Mouse (Mus musculus) olfactory bulb, adult 2 months (tissue): ENCODE results near the gene Pdcd4. TPM values are rescaled to one million over a fixed set of nuclear protein-coding genes. Genes with fewer than 3 reads are reported as not detected.

Experiments
- H3K27ac ChIP-seq: fragments of 200-500 bp; 2 replicates; pipeline ENCODE4 v1.5.1; 2012; ENCODE audit warnings: low read depth, low read length; ENCODE audit not compliant: insufficient read depth
- H3K4me1 ChIP-seq: fragments of 200-500 bp; 2 replicates; pipeline ENCODE4 v1.6.1; 2012; ENCODE audit warnings: low read length; ENCODE audit not compliant: control insufficient read depth, insufficient read depth
- H3K4me3 ChIP-seq: fragments of 200-500 bp; 2 replicates; pipeline ENCODE4 v1.5.1; 2012; ENCODE audit warnings: mild to moderate bottlenecking, low read depth, low read length, moderate library complexity; ENCODE audit not compliant: insufficient read depth
- CTCF ChIP-seq: fragments of 200-500 bp; IDR thresholded peaks from 2 replicates; pipeline ENCODE4 v1.5.1; 2012; ENCODE audit warnings: low read depth, mild to moderate bottlenecking, low read length, moderate library complexity; ENCODE audit not compliant: insufficient read depth
- POLR2A ChIP-seq: fragments of 200-500 bp; IDR thresholded peaks from 2 replicates; pipeline ENCODE4 v1.6.1; 2012; ENCODE audit warnings: mild to moderate bottlenecking, low read depth, low read length, moderate library complexity; ENCODE audit not compliant: insufficient read depth
- WGBS: fragments of 180-500 bp; shearing (Covaris S2); methylation state at CpG from one replicate; pipeline ENCODE4 v1.1.7; 2018; 5-methylcytosine and 5-hydroxymethylcytosine counted together
- polyA plus RNA-seq: library from polyadenylated mRNA; stranded (reverse); fragments of >200 nt; gene quantifications from 2 replicates; pipeline ENCODE4 v1.2.4, GENCODE M21; 2012; ENCODE audit warnings: low replicate concordance; ENCODE audit not compliant: missing spikeins, insufficient read depth, insufficient read length

Pdcd4 gene
- polyA plus RNA-seq, result not detected in 2 replicates

DNA sequence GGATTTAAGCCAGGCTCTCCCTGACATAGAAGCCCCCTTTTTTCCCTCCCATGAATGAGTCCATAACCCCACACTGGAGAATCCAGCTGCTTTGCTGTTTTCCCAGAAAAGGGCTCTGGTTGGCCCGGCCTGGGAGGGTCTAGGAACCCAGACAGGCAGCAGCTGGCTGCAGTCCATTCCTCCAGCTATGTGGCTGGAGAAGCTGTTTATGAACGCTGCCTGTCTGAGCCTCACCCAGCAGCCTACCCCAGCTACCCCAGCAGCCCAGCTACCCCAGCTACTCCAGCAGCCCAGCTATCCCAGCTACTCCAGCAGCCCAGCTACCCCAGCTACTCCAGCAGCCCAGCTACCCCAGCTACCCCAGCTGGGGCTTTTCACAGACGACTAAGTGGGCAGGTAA, at the start of gene Pdcd4:
Gene Pdcd4 (plus strand): TSS at position 171 of the 400 bp plus-strand sequence.
- WGBS, result 48% methylated on average over 3 of the region's 3 CpGs
- TF ChIP-seq CTCF (no peak), POLR2A (no peak)
- Histone ChIP-seq H3K4me1 (peaks cover 19% of the 10 kb centered on the region), H3K27ac (peak within 1 kb of the TSS; percentile 15; the same call in 1 of the 2 replicates), H3K4me3 (no peak within 1 kb of the TSS)

DNA sequence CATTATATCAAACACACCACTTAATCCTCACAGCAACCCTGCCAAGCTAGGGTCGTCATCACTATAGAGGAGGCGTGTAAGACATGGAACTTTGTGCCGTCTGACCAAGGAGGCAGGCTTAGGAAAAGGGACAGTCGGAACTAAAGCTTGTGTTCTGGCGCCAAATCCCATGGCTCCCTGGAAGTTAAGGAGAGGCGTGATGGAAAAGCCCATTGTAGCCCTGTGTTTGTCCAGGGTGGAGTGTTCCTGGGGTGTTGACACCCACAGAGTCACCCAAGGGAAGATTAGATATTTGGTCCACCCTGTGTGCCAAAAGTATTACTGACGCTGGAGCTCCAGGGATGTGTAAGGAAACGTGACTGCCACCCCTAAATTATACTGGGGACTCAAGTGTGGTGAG, 48.1 kb upstream of the Pdcd4 start:
- Histone ChIP-seq H3K4me3 (no peak overlapping the region), H3K4me1 (peaks cover under 1% of the 10 kb centered on the region), H3K27ac (no peak overlapping the region)
- WGBS, result 90% methylated on average over 8 of the region's 8 CpGs
- TF ChIP-seq POLR2A, result no peak

DNA sequence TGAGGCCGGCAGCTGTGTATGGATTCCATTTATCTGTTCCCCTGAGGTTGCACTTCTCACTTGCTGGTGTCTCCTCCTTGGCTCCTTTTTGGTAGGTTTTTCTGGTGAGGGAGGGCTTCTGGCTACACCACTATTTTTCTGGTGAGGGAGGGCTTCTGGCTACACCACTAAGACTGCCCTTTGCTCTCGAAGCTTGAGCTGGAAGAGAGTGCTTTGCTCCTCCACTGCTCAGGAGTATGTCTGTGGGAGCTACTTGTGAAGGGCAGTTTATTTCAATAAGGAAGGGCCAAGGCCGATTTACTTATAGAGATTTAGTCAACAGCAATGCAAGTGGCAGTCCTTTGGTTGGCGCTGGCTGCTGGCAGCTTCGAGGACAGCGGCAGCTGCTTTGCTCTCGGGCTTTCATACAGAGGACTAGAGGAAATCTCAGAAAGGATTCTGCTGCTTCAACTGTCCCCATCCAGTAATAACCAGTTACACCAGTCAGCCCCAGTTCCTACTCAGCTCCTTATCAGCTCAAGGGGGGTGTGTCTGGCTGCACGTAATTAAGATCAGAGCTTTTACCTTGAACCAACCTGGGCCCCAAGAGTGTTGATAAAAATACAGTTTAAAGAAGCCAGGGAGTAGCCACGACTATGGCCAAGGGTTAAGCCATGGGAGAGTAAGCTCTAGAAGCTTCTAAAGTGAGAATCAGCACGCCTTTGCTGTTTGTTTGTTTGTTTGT, 43.6 kb upstream of the Pdcd4 start:
- WGBS, result 68% methylated on average over 10 of the region's 10 CpGs
- H3K4me1 ChIP-seq, result peaks cover 31% of the 10 kb centered on the region
- TF ChIP-seq CTCF (no peak), POLR2A (no peak)
- H3K4me3 ChIP-seq, result no peak overlapping the region
- no peak overlapping the region for H3K27ac ChIP-seq

DNA sequence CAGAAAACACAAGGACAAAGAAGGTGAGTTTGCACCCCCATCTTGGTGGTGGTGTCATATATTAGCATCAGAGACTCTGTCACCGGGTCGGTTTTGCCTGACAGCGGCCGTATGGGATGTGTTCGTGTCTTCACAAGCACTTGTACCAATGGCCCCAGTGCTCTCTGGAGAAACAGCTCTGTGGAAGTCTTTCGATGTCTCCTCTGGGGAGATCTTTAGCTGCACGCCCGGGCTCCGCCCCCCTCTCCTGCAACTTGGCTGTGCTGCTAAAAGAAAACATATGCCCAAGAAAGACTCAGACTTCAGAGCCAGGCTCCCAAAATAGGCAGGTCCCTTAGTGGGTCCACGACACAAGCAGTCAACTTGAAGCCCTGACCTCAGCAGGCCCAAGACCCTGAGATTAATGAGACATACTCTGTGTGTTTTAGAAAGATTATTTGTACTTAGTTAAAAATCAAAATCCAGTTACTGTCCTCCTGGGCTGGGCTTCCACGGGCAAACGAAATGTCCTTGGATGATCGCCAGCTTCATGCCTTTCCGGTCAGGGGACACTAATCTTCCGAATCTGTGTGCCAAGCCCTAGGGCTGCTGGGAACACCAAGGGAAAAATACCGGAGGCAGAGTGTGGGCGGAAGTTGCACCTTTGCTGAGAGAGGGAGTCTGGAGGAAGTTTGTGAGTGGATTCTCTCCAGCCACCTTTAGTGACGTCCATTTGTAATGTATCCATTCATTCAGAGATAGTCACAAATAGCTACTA, 41.7 kb upstream of the Pdcd4 start:
- Histone ChIP-seq H3K27ac (no peak overlapping the region), H3K4me1 (peaks cover 39% of the 10 kb centered on the region), H3K4me3 (no peak overlapping the region)
- TF ChIP-seq CTCF (no peak), POLR2A (no peak)
- 41% methylated on average over 18 of the region's 18 CpGs for WGBS

DNA sequence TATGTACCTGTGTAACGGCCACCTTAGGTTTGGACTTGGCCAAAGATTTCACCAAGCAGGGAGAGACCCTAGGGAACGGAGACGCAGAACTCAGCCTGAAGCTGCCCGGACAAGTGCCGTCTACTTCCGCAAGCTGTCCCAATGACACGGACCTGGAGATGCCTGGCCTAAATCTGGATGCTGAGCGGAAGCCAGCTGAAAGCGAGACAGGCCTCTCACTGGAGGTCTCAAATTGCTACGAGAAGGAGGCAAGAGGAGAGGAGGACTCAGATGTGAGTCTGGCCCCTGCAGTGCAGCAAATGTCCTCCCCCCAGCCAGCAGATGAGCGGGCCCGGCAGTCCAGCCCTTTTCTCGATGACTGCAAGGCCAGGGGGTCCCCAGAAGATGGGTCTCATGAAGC, 40.7 kb upstream of the Pdcd4 start:
- 64% methylated on average over 13 of the region's 13 CpGs for WGBS
- peaks cover 45% of the 10 kb centered on the region for H3K4me1 ChIP-seq
- H3K4me3 ChIP-seq, result no peak overlapping the region
- peak overlapping the region; percentile 74 for H3K27ac ChIP-seq
- no peak for TF ChIP-seq CTCF
- no peak for TF ChIP-seq POLR2A

DNA sequence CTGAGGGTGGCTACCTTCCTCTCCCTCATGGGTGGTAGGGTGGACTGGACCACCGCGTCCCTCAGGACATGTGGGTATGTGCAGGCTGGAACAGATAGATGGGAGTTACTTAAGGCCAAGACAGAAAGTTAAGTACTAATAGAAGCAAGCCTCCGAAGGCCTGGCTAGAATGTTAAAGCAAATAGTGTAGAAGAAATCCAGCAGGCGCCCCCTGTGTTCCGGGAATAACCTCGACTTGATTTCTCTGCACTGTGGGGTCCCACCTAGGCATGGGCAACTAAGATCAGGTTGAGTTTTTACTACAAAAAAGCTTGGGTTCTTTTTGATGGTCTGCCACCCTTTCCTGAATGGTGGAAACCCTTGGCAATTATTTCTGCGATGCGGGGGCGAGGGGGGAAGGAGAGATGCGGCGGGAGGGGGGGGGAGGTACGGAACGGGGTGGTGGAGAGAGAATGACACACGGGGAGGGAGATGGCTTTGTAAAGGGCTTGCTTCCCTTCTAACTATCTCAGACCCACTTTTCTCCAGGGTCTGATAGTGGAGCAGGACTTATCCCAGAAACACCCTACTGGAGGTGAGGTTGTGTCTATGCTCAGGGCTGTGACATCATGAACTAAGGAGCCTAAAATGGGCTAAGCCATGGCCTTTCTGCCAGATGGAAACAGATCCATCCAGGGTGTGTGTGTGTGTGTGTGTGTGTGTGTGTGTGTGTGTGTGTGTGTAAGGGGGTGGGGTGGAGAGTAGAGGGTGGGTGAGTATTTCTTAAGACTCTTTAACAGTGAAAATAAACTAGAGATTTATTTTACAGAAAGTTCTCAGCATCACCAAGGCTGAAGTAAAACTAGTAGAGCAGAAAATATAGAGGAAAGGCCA, 40.0 kb upstream of the Pdcd4 start:
- H3K4me3 ChIP-seq, result no peak overlapping the region
- no peak for TF ChIP-seq CTCF
- no peak for TF ChIP-seq POLR2A
- WGBS, result 28% methylated on average over 14 of the region's 14 CpGs
- peak overlapping the region; percentile 95 for H3K27ac ChIP-seq
- H3K4me1 ChIP-seq, result peaks cover 51% of the 10 kb centered on the region

DNA sequence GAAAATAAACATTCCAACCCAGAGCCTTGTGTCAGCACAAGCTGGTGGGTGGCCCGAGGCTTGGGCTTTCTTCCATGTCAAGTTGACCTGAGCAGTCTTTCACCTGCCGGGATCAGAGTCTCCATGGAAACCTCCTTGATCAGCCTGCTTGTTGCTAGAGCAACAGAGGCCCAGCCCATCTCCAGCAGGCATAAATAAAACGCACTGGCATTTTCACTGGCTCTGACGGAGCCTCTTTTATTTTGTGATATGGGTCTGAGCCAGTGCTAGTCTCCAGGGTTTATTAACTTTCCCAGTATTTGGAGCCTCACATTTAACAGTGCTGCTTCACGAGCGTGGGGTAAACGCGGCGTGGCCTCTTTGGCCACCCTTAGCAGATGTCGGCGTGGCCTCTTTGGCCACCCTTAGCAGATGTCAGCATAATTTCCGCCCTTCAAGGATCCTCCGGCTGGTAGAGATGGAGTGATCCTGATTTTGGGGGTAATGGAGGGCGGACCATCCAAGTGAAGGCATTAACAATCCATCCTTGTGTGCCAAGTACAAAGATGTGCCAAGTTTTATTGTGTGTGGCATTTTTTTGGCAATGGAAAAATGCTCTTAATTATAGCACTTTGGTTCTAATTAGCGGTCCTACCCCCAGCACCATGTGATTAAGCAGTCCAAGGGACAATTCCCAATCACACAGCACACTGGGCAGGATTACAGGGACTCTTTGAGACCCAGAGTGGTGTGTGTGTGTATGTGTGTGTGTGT, 39.2 kb upstream of the Pdcd4 start:
- 8% methylated on average over 15 of the region's 15 CpGs for WGBS
- Histone ChIP-seq H3K4me3 (peak overlapping the region; percentile 17; the same call in 1 of the 2 replicates), H3K4me1 (peaks cover 59% of the 10 kb centered on the region), H3K27ac (peak overlapping the region; percentile 95)
- TF ChIP-seq CTCF (no peak), POLR2A (no peak)

DNA sequence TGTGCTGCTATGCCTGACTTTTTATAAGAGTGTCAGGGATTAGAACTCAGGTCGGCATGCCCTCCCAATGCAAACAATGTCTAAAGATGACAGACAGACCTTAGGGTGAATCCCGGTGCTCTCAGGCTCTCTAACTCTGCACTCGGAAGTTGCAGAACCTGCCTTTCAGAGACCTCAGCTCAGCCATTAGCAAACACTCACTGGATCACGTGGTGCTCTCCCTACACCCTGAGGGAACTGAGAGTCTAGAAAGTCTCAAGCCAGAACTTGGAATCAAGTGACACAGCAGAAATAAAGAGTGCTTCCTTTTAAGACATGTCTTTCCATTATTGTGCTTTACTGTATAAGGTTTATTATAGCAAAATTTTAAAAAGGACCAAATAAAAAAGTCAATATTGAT, 37.1 kb upstream of the Pdcd4 start:
- peaks cover 61% of the 10 kb centered on the region for H3K4me1 ChIP-seq
- H3K27ac ChIP-seq, result no peak overlapping the region
- no peak overlapping the region for H3K4me3 ChIP-seq
- WGBS, result 64% methylated on average over 4 of the region's 4 CpGs
- no peak for TF ChIP-seq POLR2A
- no peak for TF ChIP-seq CTCF
